Mouse (Mus musculus) WW6 (cell line): ENCODE measurements at regions not wholly inside any gene's neighbourhood (a gene's known extent, or its start where the extent isn't known, plus 50 kb on each side); places are given as distances from the start of the nearest gene placed in this dataset.

Experiments used
- DNase-seq: peaks from one replicate; pipeline ENCODE4 v3.0.0-alpha.2; 2013; ENCODE audit warnings: low read depth, low spot score

GRCm38 (mm10) chr13:16100253-16100652 is 88.6 kb downstream of the Inhba start:
- no peak for DNase-seq

GRCm38 (mm10) chr13:16114837-16115236 is 103.2 kb downstream of the Inhba start:
- no peak for DNase-seq

GRCm38 (mm10) chr13:16146686-16147085 is 135.0 kb downstream of the Inhba start:
- no peak for DNase-seq

- no peak for DNase-seq
These were observed 143.3 kb downstream of the Inhba start for GRCm38 (mm10) chr13:16154926-16155325.

GRCm38 (mm10) chr13:16165204-16165894 is 153.7 kb downstream of the Inhba start:
- DNase-seq = no peak

GRCm38 (mm10) chr13:16196692-16197091 is 185.0 kb downstream of the Inhba start:
- DNase-seq = no peak

- DNase-seq = no peak
These were observed 188.4 kb downstream of the Inhba start for GRCm38 (mm10) chr13:16200046-16200445.

- no peak for DNase-seq
These were observed 191.5 kb downstream of the Inhba start for GRCm38 (mm10) chr13:16203147-16203546.

GRCm38 (mm10) chr13:16204097-16204496 is 192.4 kb downstream of the Inhba start:
- DNase-seq = no peak

GRCm38 (mm10) chr13:16211482-16211881 is 199.8 kb downstream of the Inhba start:
- no peak for DNase-seq

- DNase-seq = no peak
These were observed 208.2 kb downstream of the Inhba start for GRCm38 (mm10) chr13:16219877-16220276.

- no peak for DNase-seq
These were observed 211.4 kb downstream of the Inhba start for GRCm38 (mm10) chr13:16222942-16223600.

- DNase-seq = no peak
These were observed 249.5 kb downstream of the Inhba start for GRCm38 (mm10) chr13:16261145-16261544.

- DNase-seq = no peak
These were observed 268.3 kb downstream of the Inhba start for GRCm38 (mm10) chr13:16279974-16280373.

GRCm38 (mm10) chr13:16280742-16281141 is 269.1 kb downstream of the Inhba start:
- DNase-seq = no peak

- DNase-seq = no peak
These were observed 270.1 kb downstream of the Inhba start for GRCm38 (mm10) chr13:16281777-16282176.

GRCm38 (mm10) chr13:16282230-16282629 is 270.6 kb downstream of the Inhba start:
- no peak for DNase-seq

GRCm38 (mm10) chr13:16283336-16283735 is 271.7 kb downstream of the Inhba start:
- DNase-seq = no peak

GRCm38 (mm10) chr13:16289633-16290032 is 278.0 kb downstream of the Inhba start:
- DNase-seq = no peak

- DNase-seq = no peak
These were observed 279.1 kb downstream of the Inhba start for GRCm38 (mm10) chr13:16290784-16291183.

- DNase-seq = no peak
These were observed 280.1 kb downstream of the Inhba start for GRCm38 (mm10) chr13:16291661-16292291.

- DNase-seq = no peak
These were observed 288.1 kb downstream of the Inhba start for GRCm38 (mm10) chr13:16299756-16300155.

GRCm38 (mm10) chr13:16314669-16315068 is 303.0 kb downstream of the Inhba start:
- no peak for DNase-seq
